Mouse (Mus musculus) CD8-positive naive resting alpha-beta T cell, adult 57 days (primary cell): ENCODE data around the gene C2cd3. TPM values are rescaled to one million over a fixed set of nuclear protein-coding genes. Genes with fewer than 3 reads are reported as not detected.

Experiments used
- total RNA-seq: library from RNA; stranded (reverse); gene quantifications from one replicate; pipeline ENCODE4 v1.2.4, GENCODE M21; 2023

Gene C2cd3
- 71.2 TPM for total RNA-seq

GRCm38 (mm10) chr7:100371495-100372451, at the start of gene C2cd3, which contains the start of gene Ppme1:
Gene C2cd3 (plus strand): TSS chr7:100372233.
Gene Ppme1 (minus strand): TSS chr7:100372307.

GRCm38 (mm10) chr7:100472777-100473176, 100.7 kb downstream of the C2cd3 start, which contains the start of gene Ucp3:
Gene Ucp3 (plus strand): TSS chr7:100472990.

GRCm38 (mm10) chr7:100493117-100493483, 121.1 kb downstream of the C2cd3 start, which contains the start of gene Ucp2:
Gene Ucp2 (plus strand): TSS chr7:100493337.

GRCm38 (mm10) chr7:100514573-100514972, 142.5 kb downstream of the C2cd3 start, which contains the start of gene Dnajb13:
Gene Dnajb13 (minus strand): TSS chr7:100514960.

Other genes with a start within 250 kb of the C2cd3 start
- gene Lipt2, start 213.0 kb upstream of the C2cd3 start, total RNA-seq: 1.5 TPM
- gene Kcne3, start 195.7 kb upstream of the C2cd3 start, total RNA-seq: not detected
- gene Pgm2l1, start 144.8 kb upstream of the C2cd3 start, total RNA-seq: 30.6 TPM
- gene P4ha3, start 86.7 kb upstream of the C2cd3 start, total RNA-seq: not detected
- 45.7 TPM for gene Ppme1, start 74 bp downstream of the C2cd3 start, total RNA-seq
- gene Ucp3, start 100.8 kb downstream of the C2cd3 start, total RNA-seq: 0.86 TPM
- gene Ucp2, start 121.1 kb downstream of the C2cd3 start, total RNA-seq: 845 TPM
- 3.7 TPM for gene Dnajb13, start 142.7 kb downstream of the C2cd3 start, total RNA-seq
- 6.9 TPM for gene Coa4, start 164.8 kb downstream of the C2cd3 start, total RNA-seq
- 50.9 TPM for gene Rab6a, start 235.2 kb downstream of the C2cd3 start, total RNA-seq
- 28.3 TPM for gene Mrpl48, start 236.1 kb downstream of the C2cd3 start, total RNA-seq